Mouse (Mus musculus) left cerebral cortex, adult 11 months (tissue): ENCODE data around the gene Hif1an.

ENCODE experiments used
- DNase-seq: peaks from one replicate; pipeline ENCODE4 v3.0.0; 2022; ENCODE audit warnings: low spot score

Hif1an gene

GRCm38 (mm10) chr19:44562652-44563206 is at the start of gene Hif1an:
Gene Hif1an, plus strand, starts transcription at chr19:44562850.
- peak; percentile 95 for DNase-seq

GRCm38 (mm10) chr19:44513054-44513833 is 49.4 kb upstream of the Hif1an start:
- no peak for DNase-seq

- no peak for DNase-seq
These were observed 48.6 kb upstream of the Hif1an start for GRCm38 (mm10) chr19:44513921-44514482.

- DNase-seq = no peak
These were observed 47.9 kb upstream of the Hif1an start for GRCm38 (mm10) chr19:44514521-44515451.

- no peak for DNase-seq
These were observed 46.9 kb upstream of the Hif1an start for GRCm38 (mm10) chr19:44515769-44516168.

- DNase-seq = no peak
These were observed 44.5 kb upstream of the Hif1an start for GRCm38 (mm10) chr19:44517996-44518768.

- no peak for DNase-seq
These were observed 43.5 kb upstream of the Hif1an start for GRCm38 (mm10) chr19:44519152-44519551.

GRCm38 (mm10) chr19:44525551-44526205 is 37.0 kb upstream of the Hif1an start:
- DNase-seq = no peak

- no peak for DNase-seq
These were observed 32.6 kb upstream of the Hif1an start for GRCm38 (mm10) chr19:44530018-44530417.

- DNase-seq = no peak
These were observed 27.3 kb upstream of the Hif1an start for GRCm38 (mm10) chr19:44535376-44535775.

GRCm38 (mm10) chr19:44537416-44537815 is 25.2 kb upstream of the Hif1an start:
- no peak for DNase-seq

GRCm38 (mm10) chr19:44542694-44543178 is 19.9 kb upstream of the Hif1an start:
- no peak for DNase-seq

- no peak for DNase-seq
These were observed 18.3 kb upstream of the Hif1an start for GRCm38 (mm10) chr19:44544372-44544771.

GRCm38 (mm10) chr19:44544775-44545174 is 17.9 kb upstream of the Hif1an start:
- DNase-seq = peak; percentile 43

GRCm38 (mm10) chr19:44545321-44546041 is 17.2 kb upstream of the Hif1an start, which contains the start of gene Sec31b:
Gene Sec31b, minus strand, starts transcription at chr19:44545864.
- no peak for DNase-seq

- no peak for DNase-seq
These were observed 9.9 kb upstream of the Hif1an start, which contains the start of gene Gm20538 for GRCm38 (mm10) chr19:44552731-44553130. Gene Gm20538, minus strand, starts transcription at chr19:44552831.

GRCm38 (mm10) chr19:44553286-44553685 is 9.4 kb upstream of the Hif1an start:
- DNase-seq = no peak

- no peak for DNase-seq
These were observed 8.2 kb upstream of the Hif1an start for GRCm38 (mm10) chr19:44554490-44554860.

- DNase-seq = peak; percentile 85
These were observed 7.6 kb upstream of the Hif1an start, which contains the start of gene Ndufb8 for GRCm38 (mm10) chr19:44554861-44555590. Gene Ndufb8, minus strand, starts transcription at chr19:44555440.
